Mouse (Mus musculus) liver, embryonic 14.5 days (tissue): Measurements from ENCODE around the gene Kcnip3.

Source experiments
- CTCF ChIP-seq: IDR thresholded peaks from 2 replicates; pipeline ENCODE4 v1.5.1; 2016; ENCODE audit warnings: antibody characterized with exemption, low read depth, control low read depth
- EP300 ChIP-seq: IDR thresholded peaks from 2 replicates; pipeline ENCODE4 v1.6.1; 2016; ENCODE audit warnings: antibody characterized with exemption, low read depth

GRCm38 (mm10) chr2:127519308-127519707, 2.6 kb downstream of the Kcnip3 start:
- TF ChIP-seq CTCF (no peak), EP300 (no peak)
